Mouse (Mus musculus) hindbrain, postnatal 0 days (tissue): ENCODE measurements around the gene Pnkd. TPM values are rescaled to one million over a fixed set of nuclear protein-coding genes. Genes with fewer than 3 reads are reported as not detected.
"Not testable (repeated sequence)": the region's sequence is repeated elsewhere in the genome, so short reads cannot be mapped to it uniquely, and the experiment has no call there.

ENCODE experiments used
- ATAC-seq: fragments of 200-750 bp; cut with Nextera tagmentation; 2 replicates; pipeline ENCODE4 v1.8.0; 2017; ENCODE audit warnings: mild to moderate bottlenecking, moderate TSS enrichment, moderate library complexity
- DNase-seq: peaks from one replicate; pipeline ENCODE4 v3.0.0-alpha.2; 2015; ENCODE audit warnings: low spot score
- H3K27ac ChIP-seq: fragments of 300-500 bp; sonication (generic); 2 replicates; pipeline ENCODE4 v1.5.1; 2014; ENCODE audit warnings: mild to moderate bottlenecking
- H3K27me3 ChIP-seq: fragments of 300-500 bp; sonication (generic); 2 replicates; pipeline ENCODE4 v1.6.1; 2014; ENCODE audit warnings: low read length, mixed read lengths; ENCODE audit not compliant: insufficient read depth
- H3K36me3 ChIP-seq: fragments of 300-500 bp; sonication (generic); 2 replicates; pipeline ENCODE4 v1.6.1; 2014; ENCODE audit warnings: low read length, mixed read lengths; ENCODE audit not compliant: insufficient read depth
- H3K4me1 ChIP-seq: fragments of 300-500 bp; sonication (generic); 2 replicates; pipeline ENCODE4 v1.6.1; 2014; ENCODE audit warnings: antibody characterized with exemption, low read length, mixed read lengths; ENCODE audit not compliant: insufficient read depth
- H3K4me2 ChIP-seq: fragments of 300-500 bp; sonication (generic); 2 replicates; pipeline ENCODE4 v1.6.1; 2014; ENCODE audit warnings: low read depth, mild to moderate bottlenecking, low read length, moderate library complexity, mixed read lengths
- H3K4me3 ChIP-seq: fragments of 300-500 bp; sonication (generic); 2 replicates; pipeline ENCODE4 v1.5.1; 2014; ENCODE audit warnings: low read length
- H3K9ac ChIP-seq: fragments of 300-500 bp; sonication (generic); replicated peaks from 2 replicates; pipeline ENCODE4 v1.6.1; 2014; ENCODE audit warnings: mild to moderate bottlenecking, low read length, moderate library complexity, mixed read lengths
- H3K9me3 ChIP-seq: fragments of 300-500 bp; sonication (generic); 2 replicates; pipeline ENCODE4 v1.6.1; 2016; ENCODE audit warnings: low read length, mixed read lengths
- CTCF ChIP-seq: IDR thresholded peaks from 2 replicates; pipeline ENCODE4 v1.5.1; 2016; ENCODE audit warnings: antibody characterized with exemption, control low read depth, low read depth
- WGBS: fragments of 180-500 bp; shearing (Covaris S2); extraction: QIAGEN DNeasy Blood & Tissue Kit; methylation state at CpG from one replicate; pipeline ENCODE4 v1.1.7; 2014; 5-methylcytosine and 5-hydroxymethylcytosine counted together
- polyA plus RNA-seq: library from polyadenylated mRNA; unstranded; fragments of >200 nt; fragmentation: Nextera tagmentation; extraction: Ambion mirVana; gene quantifications from 2 replicates; pipeline ENCODE4 v1.2.1, GENCODE M21; 2015
- total RNA-seq: library from RNA; depleted of rRNA; stranded (reverse); fragments of >200 nt; gene quantifications from 2 replicates; pipeline ENCODE4 v1.2.3, GENCODE M21; 2014

Gene Pnkd
- total and polyA plus RNA-seq, 2 experiments from 2014 or later = 102 to 143 TPM

DNA sequence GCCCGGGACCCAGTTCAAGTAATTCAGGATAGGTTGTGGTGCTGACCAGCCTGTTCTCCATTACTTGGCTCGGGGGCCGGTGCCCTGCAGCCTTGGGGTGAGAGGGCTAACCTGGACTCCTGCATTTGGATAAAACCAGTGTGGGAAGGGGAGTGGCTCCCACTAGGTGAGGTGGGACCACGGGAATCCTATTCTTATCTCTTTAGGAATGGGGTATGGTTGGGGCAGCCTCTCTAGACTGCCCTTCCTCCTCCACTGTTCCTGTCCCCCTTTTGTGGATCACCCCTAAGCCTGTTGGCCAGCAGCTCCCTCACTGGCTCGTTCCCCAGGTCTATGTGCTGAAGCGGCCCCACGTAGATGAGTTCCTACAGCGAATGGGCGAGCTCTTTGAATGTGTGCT lies 109.6 kb downstream of the Pnkd start:
- 90% methylated on average over 9 of the region's 9 CpGs for WGBS
- no peak for ATAC-seq
- TF ChIP-seq CTCF = no peak
- Histone ChIP-seq H3K27ac (no peak overlapping the region), H3K36me3 (peaks cover 6% of the 10 kb centered on the region; the same call in 1 of the 2 replicates), H3K9me3 (no peaks in the 10 kb centered on the region), H3K4me2 (no peak overlapping the region), H3K27me3 (no peaks in the 10 kb centered on the region), H3K4me1 (peaks cover 4% of the 10 kb centered on the region; the same call in 1 of the 2 replicates), H3K9ac (no peak overlapping the region), H3K4me3 (no peak overlapping the region)
- no peak for DNase-seq

- peaks cover 4% of the 10 kb centered on the region; the same call in 1 of the 2 replicates for H3K4me1 ChIP-seq
- H3K9ac ChIP-seq = no peak overlapping the region
- ATAC-seq = no peak
- no peak overlapping the region for H3K4me3 ChIP-seq
- WGBS = 86% methylated on average over 15 of the region's 15 CpGs
- TF ChIP-seq CTCF = no peak
- peaks cover 6% of the 10 kb centered on the region; the same call in 1 of the 2 replicates for H3K36me3 ChIP-seq
- no peak for DNase-seq
- no peaks in the 10 kb centered on the region for H3K27me3 ChIP-seq
- H3K9me3 ChIP-seq = no peaks in the 10 kb centered on the region
- no peak overlapping the region for H3K27ac ChIP-seq
- H3K4me2 ChIP-seq = no peak overlapping the region
Measured at GRCm38 (mm10) chr1:74394858-74395257, 110.1 kb downstream of the Pnkd start.

- ATAC-seq = no peak
Measured at GRCm38 (mm10) chr1:74395290-74395689, 110.6 kb downstream of the Pnkd start.

GRCm38 (mm10) chr1:74396456-74397222 lies 111.9 kb downstream of the Pnkd start:
- H3K9ac ChIP-seq = not testable (repeated sequence)
- 10% methylated on average over 11 of the region's 12 CpGs for WGBS
- H3K27ac ChIP-seq = peak overlapping the region; percentile 26; the same call in 1 of the 2 replicates

More at GRCm38 (mm10) chr1:74395290-74395689, 110.6 kb downstream of the Pnkd start:
- H3K27me3 ChIP-seq = no peaks in the 10 kb centered on the region
- H3K9ac ChIP-seq = no peak overlapping the region
- TF ChIP-seq CTCF = no peak
- peaks cover 4% of the 10 kb centered on the region; the same call in 1 of the 2 replicates for H3K4me1 ChIP-seq
- no peak for DNase-seq
- no peak overlapping the region for H3K27ac ChIP-seq
- no peak overlapping the region for H3K4me3 ChIP-seq
- WGBS = 87% methylated on average over 12 of the region's 13 CpGs
- H3K4me2 ChIP-seq = no peak overlapping the region
- peaks cover 6% of the 10 kb centered on the region; the same call in 1 of the 2 replicates for H3K36me3 ChIP-seq
- H3K9me3 ChIP-seq = no peaks in the 10 kb centered on the region

GRCm38 (mm10) chr1:74397268-74397918 lies 112.7 kb downstream of the Pnkd start:
- H3K27me3 ChIP-seq = no peaks in the 10 kb centered on the region
- 0 out of 2 replicates have a peak, but pooled peaks cover 2% of the 10 kb centered on the region for H3K4me1 ChIP-seq
- H3K9me3 ChIP-seq = no peaks in the 10 kb centered on the region
- ATAC-seq = peak; percentile 91
- TF ChIP-seq CTCF = peak; percentile 85
- H3K27ac ChIP-seq = peak overlapping the region; percentile 54; the same call in 1 of the 2 replicates
- under 1% methylated on average over 41 of the region's 41 CpGs for WGBS
- peak; percentile 95 for DNase-seq
- peak overlapping the region; percentile 86 for H3K4me2 ChIP-seq
- H3K36me3 ChIP-seq = peaks cover 6% of the 10 kb centered on the region; the same call in 1 of the 2 replicates
- peak overlapping the region; percentile 42 for H3K4me3 ChIP-seq
- H3K9ac ChIP-seq = peak overlapping the region; percentile 46

More at GRCm38 (mm10) chr1:74396456-74397222, 111.9 kb downstream of the Pnkd start:
- peak overlapping the region; percentile 86 for H3K4me2 ChIP-seq
- DNase-seq, H3K4me1 ChIP-seq, ATAC-seq, H3K36me3 ChIP-seq, H3K27me3 ChIP-seq, H3K9me3 ChIP-seq: not testable (repeated sequence)
- H3K4me3 ChIP-seq = peak overlapping the region; percentile 42

- 3% methylated on average over 11 of the region's 11 CpGs for WGBS
- no peaks in the 10 kb centered on the region for H3K9me3 ChIP-seq
- DNase-seq (peak; percentile 70), ATAC-seq (peak; percentile 38)
- H3K9ac ChIP-seq = peak overlapping the region; percentile 46
- peak overlapping the region; percentile 86 for H3K4me2 ChIP-seq
- H3K27ac ChIP-seq = peak overlapping the region; percentile 54; the same call in 1 of the 2 replicates
- TF ChIP-seq CTCF = peak; percentile 71
- H3K4me3 ChIP-seq = peak overlapping the region; percentile 42
- H3K4me1 ChIP-seq = no peaks in the 10 kb centered on the region
- peaks cover 6% of the 10 kb centered on the region; the same call in 1 of the 2 replicates for H3K36me3 ChIP-seq
- no peaks in the 10 kb centered on the region for H3K27me3 ChIP-seq
Measured at GRCm38 (mm10) chr1:74397919-74398451, 113.3 kb downstream of the Pnkd start.
